Mouse (Mus musculus): Measurements from ENCODE around the gene Ndufb10. TPM values are rescaled to one million over a fixed set of nuclear protein-coding genes. Genes with fewer than 3 reads are reported as not detected.

Gene Ndufb10
- total RNA-seq, 4 experiments from 2014 or later, result 208 to 258 (median 238) TPM

Other genes with a start within 250 kb of the Ndufb10 start
- gene Mlst8, start 245.4 kb downstream of the Ndufb10 start, total RNA-seq (2022), result 10 to 100 TPM; 29.2 to 39.0 (median 35.4) TPM
- 100 to 1,000 TPM; 119 to 135 (median 127) TPM for gene Caskin1, start 235.9 kb downstream of the Ndufb10 start, total RNA-seq (2022)
- gene Traf7, start 196.5 kb downstream of the Ndufb10 start, total RNA-seq (2022), result 10 to 100 TPM; 78.0 to 85.3 (median 83.4) TPM
- gene Rab26, start 190.3 kb downstream of the Ndufb10 start, total RNA-seq (2022), result 10 to 100 TPM; 41.3 to 54.4 (median 48.4) TPM
- gene Pkd1, start 174.6 kb downstream of the Ndufb10 start, total RNA-seq (2022), result 10 to 100 TPM; 67.7 to 81.1 (median 77.3) TPM
- 100 to 1,000 TPM; 123 to 148 (median 137) TPM for gene Tsc2, start 91.8 kb downstream of the Ndufb10 start, total RNA-seq (2022)
- 1 to 10 TPM; 5.7 to 7.0 (median 6.1) TPM for gene Nthl1, start 91.8 kb downstream of the Ndufb10 start, total RNA-seq (2022)
- gene Slc9a3r2, start 74.2 kb downstream of the Ndufb10 start, total RNA-seq (2022), result 10 to 100 TPM; 41.0 to 47.7 (median 42.0) TPM
- gene Npw, start 66.0 kb downstream of the Ndufb10 start, total RNA-seq (2022), result under 1 TPM in 1 of 4 experiments, not detected in 3; 0.63 TPM
- 10 to 100 TPM; 30.4 to 40.9 (median 36.1) TPM for gene Zfp598, start 54.8 kb downstream of the Ndufb10 start, total RNA-seq (2022)
- gene Syngr3, start 34.5 kb downstream of the Ndufb10 start, total RNA-seq (2022), result 100 to 1,000 TPM; 163 to 176 (median 164) TPM
- 10 to 100 TPM; 17.6 to 19.2 (median 18.0) TPM for gene Gfer, start 28.3 kb downstream of the Ndufb10 start, total RNA-seq (2022)
- 1 to 10 TPM; 2.8 to 5.9 (median 3.0) TPM for gene Noxo1, start 28.2 kb downstream of the Ndufb10 start, total RNA-seq (2022)
- 10 to 100 TPM; 23.4 to 29.7 (median 25.6) TPM for gene Tbl3, start 16.8 kb downstream of the Ndufb10 start, total RNA-seq (2022)
- gene Rnf151, start 6.4 kb downstream of the Ndufb10 start, total RNA-seq (2022), result under 1 TPM in 1 of 4 experiments, not detected in 3; 0.37 TPM
- 100 to 1,000 TPM; 270 to 312 (median 290) TPM for gene Rps2, start 6.4 kb downstream of the Ndufb10 start, total RNA-seq (2022)
- under 1 TPM; 0.36 to 0.94 (median 0.43) TPM for gene Rpl3l, start 3.3 kb upstream of the Ndufb10 start, total RNA-seq (2022)
- gene Msrb1, start 12.2 kb upstream of the Ndufb10 start, total RNA-seq (2022), result 10 to 100 TPM; 41.4 to 52.7 (median 44.7) TPM
- under 1 TPM; 0.51 to 0.65 (median 0.55) TPM for gene Hs3st6, start 28.5 kb upstream of the Ndufb10 start, total RNA-seq (2022)
- not detected for gene Meiob, start 79.8 kb upstream of the Ndufb10 start, total RNA-seq (2022)
- gene Hagh, start 115.7 kb upstream of the Ndufb10 start, total RNA-seq (2022), result 100 to 1,000 TPM; 129 to 143 (median 135) TPM
- gene Fahd1, start 125.9 kb upstream of the Ndufb10 start, total RNA-seq (2022), result 10 to 100 TPM; 18.7 to 19.5 (median 19.1) TPM
- under 1 TPM in 2 of 4 experiments, not detected in 2; 0.17 to 0.25 TPM for gene Igfals, start 141.5 kb upstream of the Ndufb10 start, total RNA-seq (2022)
- 10 to 100 TPM; 28.1 to 33.7 (median 32.0) TPM for gene Nubp2, start 161.9 kb upstream of the Ndufb10 start, total RNA-seq (2022)
- gene Spsb3, start 162.2 kb upstream of the Ndufb10 start, total RNA-seq (2022), result 10 to 100 TPM; 51.6 to 57.5 (median 55.3) TPM
- gene Eme2, start 170.6 kb upstream of the Ndufb10 start, total RNA-seq (2022), result 10 to 100 TPM; 44.3 to 57.5 (median 48.6) TPM
- gene Mrps34, start 170.6 kb upstream of the Ndufb10 start, total RNA-seq (2022), result 10 to 100 TPM; 65.0 to 73.3 (median 69.1) TPM
- 10 to 100 TPM; 43.5 to 59.7 (median 55.1) TPM for gene Nme3, start 172.0 kb upstream of the Ndufb10 start, total RNA-seq (2022)
- 100 to 1,000 TPM; 348 to 379 (median 363) TPM for gene Mapk8ip3, start 212.5 kb upstream of the Ndufb10 start, total RNA-seq (2022)
- 1 to 10 TPM; 5.4 to 7.7 (median 7.0) TPM for gene Jpt2, start 236.2 kb upstream of the Ndufb10 start, total RNA-seq (2022)

Data from left cerebral cortex, adult 8-10 months (tissue).